8 mouse cellular contexts compared by ENCODE assay signal in the genomic region with DNA sequence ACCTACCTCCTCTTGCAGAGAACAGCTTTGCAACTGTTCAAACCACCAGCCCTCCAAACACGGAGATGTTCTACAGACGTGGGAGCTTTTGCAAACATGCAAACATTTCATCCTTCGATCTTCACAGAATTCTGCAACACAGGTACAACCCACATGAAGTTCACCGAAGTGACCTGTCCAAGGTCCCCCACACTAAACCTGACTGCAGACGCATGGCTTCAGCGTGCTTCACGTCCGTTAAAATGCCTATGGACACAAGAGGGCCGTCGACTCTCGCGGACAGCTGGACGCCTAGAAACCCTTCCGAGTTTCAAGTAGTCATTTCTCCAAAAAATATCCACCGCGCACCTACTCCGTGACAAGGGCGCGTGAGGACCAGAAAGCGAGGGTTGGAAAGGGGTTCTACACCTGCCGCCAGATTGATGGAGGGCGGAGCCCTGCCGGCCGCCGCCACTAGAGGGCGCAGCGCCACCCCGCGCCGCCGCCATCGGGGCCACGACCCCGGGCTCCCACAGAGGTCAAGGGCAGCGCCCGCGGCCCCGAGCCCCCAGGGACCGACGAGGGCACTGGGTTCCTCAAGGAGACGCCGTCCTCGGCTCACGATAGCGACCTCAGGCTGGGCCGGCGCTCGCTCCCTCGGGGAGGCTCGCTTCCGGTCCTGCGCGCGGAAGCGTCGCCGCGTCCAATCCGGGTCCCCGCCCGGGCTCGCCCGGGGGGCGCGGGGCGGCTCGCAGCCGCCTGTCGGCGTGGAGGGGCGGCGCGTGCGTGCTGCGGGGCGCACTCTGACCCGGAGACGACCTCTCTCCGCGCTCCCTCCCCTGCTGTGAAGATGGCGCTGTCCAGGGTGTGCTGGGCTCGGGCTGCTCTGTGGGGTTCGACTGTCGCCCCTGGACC. TPM values are rescaled to one million over a fixed set of nuclear protein-coding genes. Genes with fewer than 3 reads are reported as not detected.
DNase-seq lines count a peak whose midpoint lies in the region; ATAC-seq and TF ChIP-seq lines count a peak whose summit lies in the region.

A gene (plus strand): TSS at position 729 of the 894 bp plus-strand sequence.

- H3K27me3 ChIP-seq in hindbrain, embryonic 11.5 days (ENCODE audit: control insufficient read depth, insufficient read depth, low read length): no peaks in the 10 kb centered on the region
- H3K27me3 ChIP-seq in lung, postnatal 0 days (replicated peaks; ENCODE audit: insufficient read depth, low read length): no peaks in the 10 kb centered on the region

- peak within 1 kb of the TSS; percentile 63 for H3K4me3 ChIP-seq in hindbrain, embryonic 11.5 days (ENCODE audit: low read depth, low read length)
- H3K4me3 ChIP-seq in lung, postnatal 0 days (ENCODE audit: low read depth, low read length): peak within 1 kb of the TSS; percentile 81

- H3K9ac ChIP-seq in hindbrain, embryonic 11.5 days (ENCODE audit: low read depth, low read length): peak within 1 kb of the TSS; percentile 88
- peak within 1 kb of the TSS; percentile 58 for H3K9ac ChIP-seq in lung, postnatal 0 days (replicated peaks; ENCODE audit: low read depth)

- 2% methylated on average over 78 of the region's 84 CpGs for WGBS in hindbrain, embryonic 11.5 days
- 3% methylated on average over 79 of the region's 84 CpGs for WGBS in lung, postnatal 0 days

- peak; percentile 94 for ATAC-seq in hindbrain, embryonic 11.5 days (ENCODE audit: low FRiP score)
- peak; percentile 99 for ATAC-seq in lung, postnatal 0 days

- H3K9me3 ChIP-seq in hindbrain, embryonic 11.5 days (ENCODE audit: control insufficient read depth, low read length): no peaks in the 10 kb centered on the region
- H3K9me3 ChIP-seq in lung, postnatal 0 days (ENCODE audit: low read length): no peaks in the 10 kb centered on the region

- peaks cover 2% of the 10 kb centered on the region; the same call in 1 of the 2 replicates for H3K4me1 ChIP-seq in hindbrain, embryonic 11.5 days (replicated peaks; ENCODE audit: control insufficient read depth, insufficient read depth, low read length)
- H3K4me1 ChIP-seq in lung, postnatal 0 days (ENCODE audit: insufficient read depth, low read depth, low read length): peaks cover 8% of the 10 kb centered on the region; the same call in 1 of the 2 replicates

- TF ChIP-seq CTCF in lung, postnatal 0 days (IDR thresholded peaks at IDR 0.05): peak; percentile 82

- TF ChIP-seq EP300 in lung, postnatal 0 days (IDR thresholded peaks at IDR 0.05): no peak

- H3K36me3 ChIP-seq in hindbrain, embryonic 11.5 days (ENCODE audit: control insufficient read depth, insufficient read depth, low read length): 0 out of 2 replicates have a peak, but pooled peaks cover 2% of the 10 kb centered on the region
- H3K36me3 ChIP-seq in lung, postnatal 0 days (ENCODE audit: insufficient read depth, low read length): no peaks in the 10 kb centered on the region

- peak within 1 kb of the TSS; percentile 75 for H3K27ac ChIP-seq in hindbrain, embryonic 11.5 days (ENCODE audit: low read depth, low read length)
- peak within 1 kb of the TSS; percentile 79 for H3K27ac ChIP-seq in lung, postnatal 0 days (ENCODE audit: low read length)

- peak within 1 kb of the TSS; percentile 83 for H3K4me2 ChIP-seq in hindbrain, embryonic 11.5 days (replicated peaks; ENCODE audit: low read depth, low read length)
- peak within 1 kb of the TSS; percentile 90 for H3K4me2 ChIP-seq in lung, postnatal 0 days (replicated peaks; ENCODE audit: low read depth, low read length)

- DNase-seq in NIH3T3 (ENCODE audit: low read depth): peak; percentile 90
- peak; percentile 96 to 97 for DNase-seq in cerebellum, postnatal 10 days
- peak; percentile 85 to 89 for DNase-seq in frontal cortex, postnatal 10 days (ENCODE audit: low spot score in 2 of 2)
- DNase-seq in hindbrain, embryonic 11.5 days (ENCODE audit: low spot score): peak; percentile 90
- DNase-seq in layer of hippocampus, postnatal 10 days (ENCODE audit: low spot score in 2 of 2): peak; percentile 86 to 91
- peak; percentile 93 for DNase-seq in lung, postnatal 0 days (ENCODE audit: low spot score)
- DNase-seq in ovary, postnatal 10 days (ENCODE audit: low spot score): peak; percentile 65
- DNase-seq in thymus, postnatal 0 days (ENCODE audit: low spot score): peak; percentile 93

RNA-seq across cellular contexts. Expression of the gene that starts here (rescaled TPM):
- 39.0 and 48.6 TPM in 2 replicates for polyA plus RNA-seq in hindbrain, embryonic 11.5 days (2014; fragmentation: Nextera tagmentation; extraction: Ambion mirVana)
- 10 to 100 TPM; 67.8 to 79.1 TPM for total RNA-seq in layer of hippocampus, postnatal 10 days (2021)
- 13.0 and 13.2 TPM in 2 replicates for polyA plus RNA-seq in lung, postnatal 0 days (2015; fragmentation: Nextera tagmentation; extraction: Ambion mirVana)
- polyA plus RNA-seq in thymus, postnatal 0 days (2015; fragmentation: Nextera tagmentation; extraction: Ambion mirVana): 25.2 and 26.3 TPM in 2 replicates

Comparison
In these comparisons a context has a peak if more than half of its experiments do, and no peak if none do; other contexts are left out.
1. Peak in every context shown above with its lines: DNase-seq, ATAC-seq, H3K4me3 ChIP-seq and H3K27ac ChIP-seq.